Mouse (Mus musculus) ZHBTc4 (cell line): ENCODE results near the gene Ccdc88c.

Experiments used
- DNase-seq: peaks from one replicate; pipeline ENCODE4 v3.0.0-alpha.2; 2011; ENCODE audit warnings: low read depth, low spot score

Ccdc88c gene

DNA sequence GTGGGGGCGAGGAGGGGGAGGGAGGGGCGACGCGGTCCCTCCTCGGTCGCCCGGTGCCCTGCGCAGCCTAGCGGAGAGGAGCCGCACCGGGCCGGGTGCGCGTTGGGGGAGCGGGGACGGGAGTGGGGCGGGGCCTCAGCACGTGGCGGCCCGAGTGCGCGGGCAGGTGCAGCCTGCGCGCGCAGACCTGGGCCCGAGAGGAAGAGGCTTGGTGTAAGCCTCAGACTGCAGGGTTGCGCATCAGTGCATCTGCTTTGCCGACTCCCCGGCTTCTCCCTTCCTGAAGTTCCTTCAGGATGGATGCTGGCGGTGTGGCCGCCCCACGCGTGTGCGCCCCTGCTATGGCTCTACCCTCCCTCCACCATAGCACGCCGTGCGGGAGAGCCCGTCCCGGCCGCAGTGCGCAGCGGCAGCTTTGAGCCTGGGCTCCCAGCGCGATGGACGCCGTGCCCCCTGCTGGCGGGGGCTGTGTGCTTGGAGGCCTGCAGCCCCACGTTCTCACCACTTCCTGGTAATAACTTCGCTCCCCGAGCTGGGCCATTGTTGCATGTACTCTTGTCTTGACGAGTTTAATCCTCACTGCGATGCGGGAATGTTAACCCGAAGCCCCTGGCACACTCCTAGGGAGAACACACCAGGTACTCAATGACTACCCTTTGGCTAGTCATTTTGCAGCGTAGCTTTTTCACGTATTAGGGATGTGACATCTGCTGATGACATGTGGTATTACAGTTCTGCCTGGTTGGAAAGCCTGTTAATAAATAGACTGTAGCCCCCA, at the start of gene Ccdc88c:
Gene Ccdc88c (minus strand): TSS at position 103 of the 778 bp plus-strand sequence.
- peak; percentile 94 for DNase-seq

DNA sequence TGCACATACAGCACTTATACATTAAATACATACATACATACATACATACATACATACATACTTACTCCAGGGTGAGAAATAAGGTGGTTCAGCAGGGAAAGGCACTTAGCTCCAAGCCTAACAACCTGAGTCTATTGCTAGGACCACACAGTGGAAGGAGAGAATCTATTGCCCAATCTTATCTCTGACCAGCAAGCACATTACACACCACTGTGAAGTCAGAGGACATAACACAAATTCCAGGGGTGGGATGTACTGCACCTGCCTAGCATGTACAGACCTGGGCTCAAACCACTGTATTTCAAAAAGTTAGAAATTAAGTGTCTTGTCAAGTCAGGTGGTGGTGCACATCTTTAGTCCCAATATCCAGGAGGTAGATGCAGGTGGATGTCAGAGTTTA, 49.1 kb upstream of the Ccdc88c start:
- DNase-seq, result no peak

DNA sequence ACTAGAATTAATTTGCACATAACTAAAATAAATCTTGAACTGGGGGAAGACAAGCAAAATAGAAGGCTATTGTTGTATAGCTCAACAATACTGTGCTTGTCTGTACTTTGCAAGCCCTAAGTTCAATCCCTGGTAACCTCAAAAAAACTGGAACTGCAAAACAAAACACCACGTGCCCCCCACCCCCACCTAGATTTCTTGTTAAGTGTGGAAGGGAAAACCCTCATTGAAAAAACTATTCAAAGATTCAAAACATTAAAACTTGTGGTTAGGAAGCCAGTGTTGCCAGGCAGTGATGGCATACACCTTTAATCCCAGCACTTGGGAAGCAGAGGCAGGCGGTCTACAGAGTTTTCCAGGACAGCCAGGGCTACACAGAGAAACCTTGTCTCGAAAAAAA, 46.6 kb upstream of the Ccdc88c start:
- DNase-seq, result no peak

DNA sequence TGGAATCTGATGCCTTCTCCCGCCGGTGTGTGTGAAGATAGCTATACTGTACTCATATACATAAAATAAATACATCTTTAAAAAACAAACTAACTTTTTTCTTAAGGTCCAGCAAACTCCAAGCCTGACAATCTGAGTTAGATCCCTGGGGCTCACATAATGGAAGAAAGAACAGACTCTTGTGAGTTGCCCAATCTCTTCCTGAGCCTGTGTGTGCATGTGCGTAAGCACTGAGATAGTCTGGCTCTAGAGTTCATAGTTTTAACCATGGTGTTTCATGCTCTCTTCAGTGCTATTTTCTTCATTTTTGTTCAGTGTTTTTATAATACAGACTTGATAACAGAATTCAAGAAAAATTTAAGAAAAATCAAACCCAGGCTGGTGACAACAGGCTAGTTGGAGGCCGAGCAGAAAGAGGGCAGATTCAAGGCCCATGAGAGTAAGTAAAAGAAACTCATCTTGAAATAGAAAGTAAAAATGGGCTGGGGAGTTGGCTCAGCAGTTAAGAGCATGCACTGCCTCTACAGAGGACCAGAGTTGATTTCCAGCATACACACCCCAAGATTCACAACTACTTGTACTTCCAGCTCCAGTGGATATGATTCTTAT, 46.1 kb upstream of the Ccdc88c start:
- no peak for DNase-seq

DNA sequence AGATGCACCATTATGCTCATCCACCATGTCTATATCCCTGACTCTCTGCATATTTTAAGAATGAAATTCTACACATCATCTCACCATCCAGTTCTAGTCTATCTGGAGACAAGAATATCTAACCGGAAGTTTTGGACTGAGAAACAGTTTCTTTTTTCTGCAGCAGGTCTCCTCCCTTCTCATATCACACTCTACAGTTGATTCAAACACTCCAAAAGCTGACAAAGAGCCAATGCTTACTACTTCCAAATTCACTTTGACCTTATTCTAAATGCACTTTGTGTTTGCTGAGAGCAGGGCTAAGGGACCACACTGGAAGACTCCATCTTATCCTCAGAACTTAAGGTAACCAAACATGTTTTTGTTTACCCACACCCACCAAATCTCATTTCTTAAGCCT, 41.0 kb upstream of the Ccdc88c start:
- DNase-seq, result no peak

DNA sequence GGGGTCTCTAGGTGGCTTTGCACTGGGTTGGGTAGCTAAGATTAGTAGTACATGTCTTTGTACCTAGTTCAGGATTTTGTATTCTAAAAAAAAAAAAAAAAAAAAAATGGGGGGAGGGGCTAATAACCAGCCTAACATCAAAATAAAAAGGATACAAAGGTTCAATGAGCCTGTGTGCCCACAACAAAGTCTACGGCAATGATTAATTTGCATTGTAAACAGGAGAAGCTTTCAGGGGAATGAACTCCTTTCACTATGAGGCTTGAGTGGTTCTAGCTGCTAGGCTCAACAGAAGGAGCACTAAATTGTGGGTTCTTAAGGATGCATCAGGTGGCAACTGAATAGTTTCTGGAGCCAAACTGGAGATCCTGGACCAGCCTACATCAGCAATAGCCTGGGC, 37.5 kb upstream of the Ccdc88c start:
- no peak for DNase-seq

DNA sequence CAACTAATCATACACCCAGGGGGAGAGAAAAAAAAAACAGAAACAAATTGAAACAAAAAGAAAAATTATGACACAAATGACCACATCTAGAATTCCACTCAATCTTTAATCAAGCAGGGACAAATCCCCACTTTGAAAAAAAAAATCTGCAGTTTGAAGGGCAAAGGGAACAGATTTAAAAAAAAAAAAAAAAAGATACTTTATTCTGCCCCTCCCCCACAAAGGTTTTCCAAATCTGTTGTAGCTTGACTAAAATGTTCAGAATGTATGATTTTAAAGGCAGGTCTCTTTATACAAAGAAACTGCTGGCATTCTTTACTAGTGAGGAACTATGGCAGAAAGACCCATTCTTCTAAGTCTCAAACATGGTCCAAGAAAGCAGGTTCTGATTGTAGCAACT, 11.1 kb upstream of the Ccdc88c start:
- no peak for DNase-seq

DNA sequence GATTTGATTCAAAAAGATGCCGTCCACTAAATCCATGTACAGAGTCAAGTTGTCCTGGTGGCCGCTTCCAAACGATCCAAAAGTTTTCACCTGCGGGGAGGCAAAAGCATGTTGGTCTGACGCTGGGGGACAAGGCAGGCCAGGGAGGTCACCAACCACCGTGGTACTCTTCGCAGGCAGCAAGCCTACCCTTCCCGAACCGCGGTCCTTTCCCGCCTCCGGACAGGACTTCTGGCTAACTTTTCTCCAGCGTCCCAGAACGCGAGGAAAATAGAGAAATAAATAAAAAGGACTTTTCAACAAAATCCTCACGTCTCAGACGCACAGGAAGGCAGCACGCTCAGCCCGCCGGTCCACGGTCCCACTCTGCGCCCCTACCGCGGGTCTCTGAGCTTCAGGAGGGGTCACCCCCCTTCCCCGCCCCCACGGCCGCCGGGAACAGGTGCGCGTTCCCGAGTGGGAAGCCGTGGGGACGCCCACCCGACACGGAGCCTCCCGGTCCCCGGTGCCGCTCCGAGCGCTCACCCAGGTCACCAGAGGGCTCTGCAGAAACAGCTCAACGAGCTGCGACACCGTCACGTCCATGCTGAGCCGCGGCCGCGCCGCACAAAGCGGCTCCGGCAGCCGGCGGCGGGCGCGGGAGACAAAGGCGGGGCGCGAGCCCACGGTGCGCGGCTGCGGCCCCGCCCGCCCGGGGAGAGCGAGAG, 456 bp downstream of the Ccdc88c start:
- no peak for DNase-seq

DNA sequence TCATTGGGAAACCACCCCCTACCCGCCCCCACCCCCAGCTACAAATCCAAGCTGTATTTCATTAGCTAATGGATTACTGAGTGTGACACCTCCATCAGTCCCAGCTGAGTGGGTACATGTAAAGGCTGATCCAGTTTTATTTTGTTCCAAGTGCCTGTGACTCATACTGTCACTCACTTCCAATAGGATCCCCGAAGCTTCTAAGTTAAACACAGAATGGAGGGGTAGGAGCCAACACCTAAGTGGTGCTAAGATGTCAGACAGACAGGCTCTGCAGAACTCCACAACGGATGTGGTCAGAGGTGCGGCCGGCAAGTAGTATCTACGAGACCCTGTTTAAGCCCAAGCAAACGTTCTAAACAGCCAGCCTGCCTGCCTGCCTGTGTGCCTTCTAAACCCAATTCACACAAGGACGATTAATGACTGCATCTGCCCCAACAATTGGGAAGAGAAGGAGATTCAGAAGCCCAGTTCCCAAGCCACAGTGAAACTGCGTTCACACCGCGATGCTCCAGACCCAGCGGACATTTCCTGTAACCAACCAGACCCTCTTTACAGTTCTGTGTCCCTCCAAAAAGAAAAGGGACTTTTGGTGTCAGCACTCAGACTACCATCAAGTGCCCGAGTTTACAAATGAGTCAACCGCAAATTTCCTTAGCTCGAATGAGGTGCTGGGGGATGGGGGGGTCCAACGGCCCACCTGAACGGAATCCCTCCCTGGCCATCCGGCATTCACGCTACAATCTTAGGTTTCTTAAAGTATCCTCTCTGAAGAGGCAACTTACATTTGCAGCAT, 1.2 kb downstream of the Ccdc88c start:
- no peak for DNase-seq

DNA sequence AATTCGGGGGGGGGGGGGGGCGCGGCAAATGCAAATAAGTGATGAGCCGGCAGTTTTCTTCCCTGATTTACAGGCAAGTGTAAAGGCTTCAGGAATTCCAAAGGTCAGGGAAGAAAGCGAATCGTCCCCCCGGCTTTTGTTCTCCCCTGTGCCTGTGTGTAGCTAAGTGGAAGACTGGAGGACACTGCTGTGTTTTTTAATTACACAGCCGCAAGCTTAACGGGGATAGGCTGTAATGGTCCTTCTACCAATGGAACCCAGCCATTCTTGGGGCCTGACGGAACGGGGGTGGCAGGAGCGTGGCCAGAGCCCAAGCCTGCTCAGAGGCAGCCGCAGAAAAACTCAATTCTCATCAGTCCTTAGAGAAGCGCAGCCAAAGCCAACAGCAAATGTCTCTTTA, 1.9 kb downstream of the Ccdc88c start:
- peak; percentile 58 for DNase-seq

DNA sequence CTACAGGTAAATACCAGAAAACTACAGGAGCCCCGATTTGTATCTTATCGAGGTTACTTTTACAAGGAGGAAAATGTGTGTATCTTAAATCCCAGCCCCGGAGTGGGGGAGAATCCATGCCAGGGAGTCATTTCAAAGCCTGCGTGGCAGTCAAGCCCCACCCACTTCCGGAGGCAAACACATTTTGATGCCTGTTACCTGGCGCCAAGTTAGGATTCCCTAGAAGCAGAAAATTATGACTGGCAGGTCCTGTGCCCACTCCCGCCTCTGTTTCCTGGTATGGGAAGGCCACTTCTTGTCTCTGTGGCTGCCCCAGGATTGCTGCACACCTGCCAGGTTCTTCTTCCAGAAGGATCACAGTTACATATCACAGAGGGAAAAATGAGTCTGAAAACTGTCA, 2.3 kb downstream of the Ccdc88c start:
- DNase-seq, result no peak

DNA sequence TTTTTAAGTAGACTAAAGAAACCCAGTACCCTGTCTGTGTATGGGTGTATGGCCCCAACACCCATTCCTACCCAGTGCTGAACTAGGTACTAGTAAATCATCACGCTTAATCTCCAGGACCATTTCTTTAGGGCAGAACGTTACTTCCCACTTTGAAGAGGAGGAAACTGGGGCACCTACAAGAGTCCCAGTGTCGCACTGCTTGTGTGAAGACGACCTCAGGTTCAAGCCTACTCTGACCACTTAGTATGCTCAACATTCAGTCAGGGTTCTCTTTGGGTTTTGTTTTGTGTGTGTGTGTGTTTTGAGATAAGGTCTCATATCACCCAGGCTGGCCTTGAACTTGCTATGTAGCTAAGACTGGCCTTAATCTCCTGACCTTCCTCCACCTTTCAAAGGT, 2.8 kb downstream of the Ccdc88c start:
- DNase-seq, result no peak

DNA sequence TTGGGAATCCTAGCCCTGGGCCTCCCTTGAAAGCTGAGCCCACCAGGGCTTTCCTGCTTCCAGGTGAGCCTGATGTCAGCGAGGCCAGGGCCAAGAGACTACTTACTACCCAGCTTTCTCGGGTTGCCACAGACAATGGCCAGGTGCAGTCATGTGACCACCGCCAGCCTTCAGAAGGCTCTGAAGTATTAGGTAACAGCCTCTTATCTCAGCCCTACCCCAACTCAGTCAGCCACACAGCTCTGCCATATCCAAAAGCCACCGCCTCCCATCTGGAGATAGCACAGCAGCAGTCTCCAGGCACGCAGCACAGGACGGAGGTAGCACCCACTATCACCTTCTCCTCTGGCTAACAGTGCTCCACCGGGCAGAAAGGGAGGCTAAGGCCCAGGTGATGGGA, 3.5 kb downstream of the Ccdc88c start:
- DNase-seq, result no peak

DNA sequence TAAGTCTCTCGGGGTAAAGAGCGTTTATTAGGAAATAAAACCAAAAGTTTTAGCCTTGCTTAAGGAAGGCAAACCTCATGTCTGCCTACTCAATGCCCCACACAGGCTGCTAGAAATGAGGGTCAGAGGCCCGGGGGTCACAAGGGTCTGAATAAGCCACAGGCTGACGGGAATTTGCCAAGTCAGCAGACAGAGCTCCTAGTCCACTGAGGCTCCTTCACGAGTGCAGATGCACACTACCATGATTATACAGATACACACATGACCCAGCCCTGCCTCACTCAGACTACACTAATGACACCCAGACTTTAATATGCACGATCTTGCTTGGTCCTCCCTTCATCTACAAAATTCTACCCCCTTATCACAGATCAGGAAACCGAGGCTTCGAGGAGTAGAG, 4.0 kb downstream of the Ccdc88c start:
- DNase-seq, result no peak

DNA sequence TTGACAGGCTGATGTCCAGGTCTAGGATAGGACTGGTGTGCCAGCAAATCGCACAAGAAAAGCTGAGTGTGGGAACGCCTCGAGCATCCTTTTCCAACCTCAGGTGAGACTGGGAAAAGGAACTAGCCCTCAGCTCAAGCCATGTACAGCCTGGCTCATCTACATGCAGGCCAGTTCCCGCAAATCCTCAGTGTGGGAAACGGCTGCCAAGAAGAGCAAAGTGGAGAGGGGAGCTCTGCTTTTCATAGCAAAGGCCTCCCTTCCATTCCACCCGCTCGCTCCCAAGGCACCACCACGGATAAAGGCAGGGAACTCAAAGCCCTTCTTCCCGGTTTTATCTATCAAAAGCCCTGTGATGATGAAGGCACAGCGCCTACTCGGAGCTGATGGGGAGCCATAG, 5.7 kb downstream of the Ccdc88c start:
- no peak for DNase-seq

DNA sequence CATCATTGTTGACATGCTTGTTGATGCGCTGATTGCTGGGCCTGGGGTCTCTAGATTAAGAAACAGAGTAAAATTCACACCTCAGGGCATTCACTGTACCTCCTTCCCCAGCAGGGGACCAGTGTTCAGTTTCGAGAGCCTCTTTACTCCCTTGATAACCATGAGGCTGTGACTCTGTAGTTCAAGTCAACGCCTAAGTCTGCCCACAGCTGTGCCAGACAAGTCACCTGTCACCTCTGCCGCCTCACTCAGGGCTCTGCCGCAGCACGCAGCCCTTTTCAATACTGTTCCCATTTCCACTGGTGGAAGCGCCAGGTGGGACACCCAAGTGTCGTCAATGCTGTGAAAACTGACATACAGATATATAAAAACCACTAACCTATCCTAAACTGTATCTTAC, 6.5 kb downstream of the Ccdc88c start:
- no peak for DNase-seq

DNA sequence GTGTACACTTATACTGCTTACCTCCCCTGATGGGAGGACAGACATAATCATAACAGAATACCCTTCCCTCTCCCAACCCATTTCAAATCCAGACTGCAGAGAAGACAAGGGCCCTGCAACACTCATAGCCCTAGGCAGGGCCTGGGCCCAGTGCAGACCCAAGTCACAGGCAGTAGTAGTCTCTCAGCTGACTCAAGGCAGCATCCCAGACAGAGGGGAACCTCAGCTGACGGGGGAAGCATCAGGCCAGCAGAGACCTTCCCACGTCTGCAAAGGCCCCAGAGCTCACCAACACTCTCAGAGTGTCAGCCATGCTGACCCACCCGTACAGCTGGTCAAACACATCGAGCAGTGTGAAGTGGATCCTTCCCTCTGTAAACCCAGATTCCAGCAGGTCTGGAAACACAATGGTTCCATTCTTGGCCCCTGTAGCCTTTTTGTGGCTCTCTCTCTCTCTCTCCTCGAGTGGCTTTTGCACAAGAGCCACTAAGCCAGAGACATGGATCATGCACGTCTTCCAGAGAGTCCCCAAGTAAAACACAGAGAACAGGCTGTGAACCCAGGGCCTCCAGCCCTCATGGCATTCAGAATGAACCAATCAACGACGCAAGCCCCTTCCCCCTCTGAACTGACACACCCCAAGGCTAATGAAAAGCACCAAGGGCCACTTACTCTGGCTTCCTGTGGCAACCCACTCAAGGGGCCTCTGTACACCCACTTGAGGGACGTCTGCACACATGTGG, 7.2 kb downstream of the Ccdc88c start:
- DNase-seq, result no peak

DNA sequence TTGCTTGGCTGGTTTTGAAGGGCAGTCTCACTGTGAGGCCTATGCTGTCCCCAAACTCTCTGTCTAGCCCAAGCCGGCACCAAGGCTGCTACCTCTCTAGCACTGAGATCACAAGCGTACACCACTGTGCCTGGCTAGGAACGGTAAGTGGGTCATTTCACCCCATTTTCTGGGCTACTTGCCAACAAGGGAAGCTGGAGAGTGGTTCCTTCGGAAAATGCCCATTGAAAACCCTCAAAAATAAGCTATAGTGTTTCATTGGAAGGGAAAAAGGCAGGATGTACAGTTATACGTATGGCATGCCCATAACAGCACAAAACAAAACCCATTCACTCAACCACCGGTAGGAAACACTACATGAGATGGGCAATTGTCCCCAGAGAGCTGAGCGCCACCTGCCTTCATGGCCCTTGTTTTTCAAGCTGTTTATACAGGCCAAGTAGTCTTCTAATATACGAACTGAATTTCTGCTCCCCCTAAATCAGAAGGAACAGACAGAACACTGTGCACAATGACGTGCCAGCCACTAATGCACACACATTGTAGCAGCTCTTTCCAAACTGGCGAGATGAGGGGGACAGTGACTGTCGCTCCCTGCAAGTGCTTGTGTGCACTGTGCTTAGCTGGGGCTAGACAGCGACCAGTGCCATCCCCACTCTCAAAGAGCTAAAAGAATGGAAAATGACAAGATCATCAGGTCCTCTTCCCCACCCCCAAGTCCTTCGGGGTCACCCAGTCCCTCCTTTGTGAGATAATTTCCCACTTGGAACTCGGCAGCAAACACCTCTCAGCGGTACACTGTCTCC, 8.4 kb downstream of the Ccdc88c start:
- DNase-seq, result no peak

DNA sequence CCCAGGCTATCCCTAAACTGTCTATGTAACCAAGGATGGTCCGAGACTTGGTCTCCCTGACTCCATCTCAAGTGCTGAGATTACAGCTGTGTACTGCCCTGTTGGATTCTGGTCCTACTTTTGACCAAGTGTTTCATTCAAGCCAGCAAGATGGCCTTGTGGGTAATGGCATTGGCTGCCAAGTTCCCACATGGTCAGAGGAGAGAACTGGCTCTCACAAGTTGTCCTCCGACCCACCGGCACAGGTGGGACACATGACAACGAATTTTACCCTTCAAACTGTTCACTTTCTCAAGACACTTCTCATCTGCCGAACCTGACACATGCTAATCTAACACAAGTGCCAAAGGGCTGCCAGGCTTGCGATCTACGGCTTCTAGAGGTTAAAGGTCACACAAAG, 9.4 kb downstream of the Ccdc88c start:
- DNase-seq, result no peak

DNA sequence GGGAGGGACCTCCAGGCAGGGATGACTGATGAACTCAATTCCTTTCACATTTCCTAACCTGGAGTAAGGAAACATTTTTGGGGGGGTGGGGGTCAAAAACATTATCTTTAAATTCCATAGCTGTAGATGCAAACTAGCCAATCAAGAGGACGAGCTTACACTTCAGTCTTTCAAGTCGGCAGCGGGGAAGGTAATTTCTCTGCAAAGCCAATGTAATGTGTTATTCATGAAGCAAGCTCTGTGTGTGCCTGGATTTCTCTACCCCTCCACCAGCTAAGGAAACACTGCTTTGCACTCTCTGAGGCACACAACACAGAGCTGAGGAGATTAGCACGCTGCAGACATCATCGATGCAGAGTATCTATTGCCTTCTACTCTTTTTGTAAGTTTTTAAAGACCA, 9.8 kb downstream of the Ccdc88c start:
- DNase-seq, result no peak

DNA sequence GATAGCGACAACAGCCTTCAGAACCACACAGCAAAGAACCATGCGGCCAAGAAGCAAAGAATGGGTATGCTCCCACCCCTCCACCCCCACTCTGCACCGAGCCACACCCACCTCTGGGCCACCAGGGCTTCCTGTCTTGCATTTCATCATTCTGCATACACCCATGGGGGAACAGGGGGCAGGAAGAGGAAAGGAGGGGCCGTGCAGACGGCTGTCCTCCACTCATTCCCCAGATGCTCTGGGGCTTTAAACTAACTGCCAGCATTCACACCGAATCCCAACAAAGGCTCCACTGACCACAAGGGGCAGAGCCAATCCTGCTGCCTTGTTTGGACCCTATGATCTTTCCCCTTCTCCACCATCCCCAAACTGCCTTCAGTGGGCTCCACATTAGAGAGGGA, 10.9 kb downstream of the Ccdc88c start:
- DNase-seq, result no peak
